Mouse (Mus musculus) liver, embryonic 16.5 days (tissue): ENCODE measurements around the gene Gm6871. TPM values are rescaled to one million over a fixed set of nuclear protein-coding genes. Genes with fewer than 3 reads are reported as not detected.

ENCODE experiments used
- polyA plus RNA-seq: library from polyadenylated mRNA; unstranded; fragments of >200 nt; fragmentation: Nextera tagmentation; extraction: Ambion mirVana; gene quantifications from 2 replicates; pipeline ENCODE4 v1.2.1, GENCODE M21; 2015

Gm6871 gene
- polyA plus RNA-seq, 1 experiment from 2014 or later: not detected

Other genes with a start within 250 kb of the Gm6871 start
- gene AI987944, start 180.3 kb downstream of the Gm6871 start, polyA plus RNA-seq: 5.3 and 5.7 TPM in 2 replicates
- not detected in 2 replicates for gene Vmn2r57, start 125.0 kb downstream of the Gm6871 start, polyA plus RNA-seq
- 0.04 TPM in 1 of 2 replicates, not detected in the other for gene Gm20449, start 74.2 kb downstream of the Gm6871 start, polyA plus RNA-seq
- 2.4 and 2.6 TPM in 2 replicates for gene AW146154, start 73.8 kb downstream of the Gm6871 start, polyA plus RNA-seq
- 3.8 and 5.8 TPM in 2 replicates for gene 2610021A01Rik, start 25.6 kb upstream of the Gm6871 start, polyA plus RNA-seq
- gene Zfp788, start 59.5 kb upstream of the Gm6871 start, polyA plus RNA-seq: 1.9 and 2.1 TPM in 2 replicates